Mouse (Mus musculus) liver, embryonic 11.5 days (tissue): ENCODE measurements at regions not wholly inside any gene's neighbourhood (a gene's known extent, or its start where the extent isn't known, plus 50 kb on each side); places are given as distances from the start of the nearest gene placed in this dataset.
A peak's percentile ranks its signal among the peaks of the same experiment; 100 is the strongest.

ENCODE experiments used
- ATAC-seq: fragments of 200-750 bp; cut with Nextera tagmentation; replicated peaks from 2 replicates; pipeline ENCODE4 v1.8.0; 2017; ENCODE audit warnings: moderate number of reproducible peaks, mild to moderate bottlenecking, moderate TSS enrichment, moderate library complexity; ENCODE audit not compliant: low FRiP score
- DNase-seq: peaks from one replicate; pipeline ENCODE4 v3.0.0-alpha.2; 2017; ENCODE audit warnings: low spot score
- H3K27ac ChIP-seq: fragments of 300-500 bp; sonication (generic); 2 replicates; pipeline ENCODE4 v1.5.1; 2014; ENCODE audit warnings: mild to moderate bottlenecking, low read depth, low read length, control low read depth
- H3K27me3 ChIP-seq: fragments of 300-500 bp; sonication (generic); replicated peaks from 2 replicates; pipeline ENCODE4 v1.6.1; 2014; ENCODE audit warnings: low read length, mixed read lengths; ENCODE audit not compliant: control insufficient read depth, insufficient read depth
- H3K36me3 ChIP-seq: fragments of 300-500 bp; sonication (generic); 2 replicates; pipeline ENCODE4 v1.6.1; 2014; ENCODE audit warnings: mild to moderate bottlenecking, low read length, moderate library complexity, mixed read lengths; ENCODE audit not compliant: control insufficient read depth, insufficient read depth
- H3K4me1 ChIP-seq: fragments of 300-500 bp; sonication (generic); replicated peaks from 2 replicates; pipeline ENCODE4 v1.6.1; 2014; ENCODE audit warnings: low read length, mixed read lengths; ENCODE audit not compliant: control insufficient read depth, insufficient read depth
- H3K4me2 ChIP-seq: fragments of 300-500 bp; sonication (generic); 2 replicates; pipeline ENCODE4 v1.6.1; 2014; ENCODE audit warnings: mild to moderate bottlenecking, control low read depth, moderate library complexity
- H3K4me3 ChIP-seq: fragments of 300-500 bp; sonication (generic); 2 replicates; pipeline ENCODE4 v1.5.1; 2014; ENCODE audit warnings: low read depth, low read length, control low read depth
- H3K9ac ChIP-seq: fragments of 300-500 bp; sonication (generic); 2 replicates; pipeline ENCODE4 v1.6.1; 2014; ENCODE audit warnings: low read depth, low read length, control low read depth
- H3K9me3 ChIP-seq: fragments of 300-500 bp; sonication (generic); 2 replicates; pipeline ENCODE4 v1.6.1; 2016; ENCODE audit warnings: low read length, inconsistent platforms, mixed read lengths; ENCODE audit not compliant: control insufficient read depth
- WGBS: fragments of 180-500 bp; shearing (Covaris S2); extraction: QIAGEN DNeasy Blood & Tissue Kit; methylation state at CpG from one replicate; pipeline ENCODE4 v1.1.7; 2014; 5-methylcytosine and 5-hydroxymethylcytosine counted together

- Histone ChIP-seq H3K9ac (no peak overlapping the region), H3K27ac (no peak overlapping the region), H3K4me3 (no peak overlapping the region), H3K4me2 (no peak overlapping the region), H3K9me3 (no peaks in the 10 kb centered on the region), H3K27me3 (no peaks in the 10 kb centered on the region), H3K36me3 (no peaks in the 10 kb centered on the region), H3K4me1 (no peaks in the 10 kb centered on the region)
- ATAC-seq (no peak), DNase-seq (no peak)
- 72% methylated on average over 6 of the region's 6 CpGs for WGBS
Observed at GRCm38 (mm10) chr3:51002662-51003061, 221.6 kb upstream of the Noct start.

- DNase-seq, result no peak
- H3K9ac ChIP-seq, result no peak overlapping the region
- no peak overlapping the region for H3K4me2 ChIP-seq
- no peaks in the 10 kb centered on the region for H3K9me3 ChIP-seq
- H3K27me3 ChIP-seq, result no peaks in the 10 kb centered on the region
- H3K4me3 ChIP-seq, result no peak overlapping the region
- H3K27ac ChIP-seq, result no peak overlapping the region
- ATAC-seq, result no peak
- 78% methylated on average over 8 of the region's 8 CpGs for WGBS
- H3K36me3 ChIP-seq, result no peaks in the 10 kb centered on the region
- no peaks in the 10 kb centered on the region for H3K4me1 ChIP-seq
Observed at GRCm38 (mm10) chr3:51003506-51004170, 220.6 kb upstream of the Noct start.

- Histone ChIP-seq H3K4me2 (no peak overlapping the region), H3K4me1 (no peaks in the 10 kb centered on the region), H3K9me3 (no peaks in the 10 kb centered on the region), H3K27ac (no peak overlapping the region), H3K9ac (no peak overlapping the region), H3K27me3 (no peaks in the 10 kb centered on the region), H3K36me3 (no peaks in the 10 kb centered on the region), H3K4me3 (no peak overlapping the region)
- DNase-seq, result no peak
- ATAC-seq, result no peak
- 71% methylated on average over 1 of the region's 1 CpGs for whole genome bisulfite sequencing
Observed at GRCm38 (mm10) chr3:51004216-51004615, 220.0 kb upstream of the Noct start.

- Histone ChIP-seq H3K27ac (no peak overlapping the region), H3K36me3 (no peaks in the 10 kb centered on the region), H3K4me1 (no peaks in the 10 kb centered on the region), H3K27me3 (no peaks in the 10 kb centered on the region), H3K9me3 (no peaks in the 10 kb centered on the region), H3K9ac (no peak overlapping the region), H3K4me3 (no peak overlapping the region), H3K4me2 (no peak overlapping the region)
- DNase-seq (no peak), ATAC-seq (no peak)
- WGBS, result 82% methylated on average over 5 of the region's 5 CpGs
Observed at GRCm38 (mm10) chr3:51009098-51009497, 215.1 kb upstream of the Noct start.

GRCm38 (mm10) chr3:51019650-51020346, 204.4 kb upstream of the Noct start:
- Histone ChIP-seq H3K4me3 (no peak overlapping the region), H3K9ac (no peak overlapping the region), H3K4me2 (peak overlapping the region; percentile 37), H3K27ac (no peak overlapping the region), H3K9me3 (no peaks in the 10 kb centered on the region), H3K36me3 (no peaks in the 10 kb centered on the region), H3K4me1 (no peaks in the 10 kb centered on the region), H3K27me3 (no peaks in the 10 kb centered on the region)
- ATAC-seq, result peak; percentile 41; the same call in 1 of the 2 replicates
- WGBS, result 76% methylated on average over 10 of the region's 10 CpGs
- no peak for DNase-seq

- Histone ChIP-seq H3K4me3 (no peak overlapping the region), H3K4me2 (no peak overlapping the region), H3K9ac (no peak overlapping the region), H3K9me3 (no peaks in the 10 kb centered on the region), H3K27ac (no peak overlapping the region), H3K36me3 (no peaks in the 10 kb centered on the region), H3K4me1 (no peaks in the 10 kb centered on the region), H3K27me3 (no peaks in the 10 kb centered on the region)
- DNase-seq, result no peak
- 56% methylated on average over 6 of the region's 6 CpGs for WGBS
- ATAC-seq, result no peak
Observed at GRCm38 (mm10) chr3:51024655-51025054, 199.6 kb upstream of the Noct start.

- H3K9me3 ChIP-seq, result no peaks in the 10 kb centered on the region
- WGBS, result 70% methylated on average over 8 of the region's 8 CpGs
- no peaks in the 10 kb centered on the region for H3K4me1 ChIP-seq
- ATAC-seq (no peak), DNase-seq (no peak)
- H3K4me3 ChIP-seq, result no peak overlapping the region
- no peak overlapping the region for H3K4me2 ChIP-seq
- H3K9ac ChIP-seq, result no peak overlapping the region
- no peak overlapping the region for H3K27ac ChIP-seq
- H3K36me3 ChIP-seq, result no peaks in the 10 kb centered on the region
- H3K27me3 ChIP-seq, result no peaks in the 10 kb centered on the region
Observed at GRCm38 (mm10) chr3:51031821-51032220, 192.4 kb upstream of the Noct start.

GRCm38 (mm10) chr3:51033292-51033691, 191.0 kb upstream of the Noct start:
- 73% methylated on average over 2 of the region's 2 CpGs for whole genome bisulfite sequencing
- H3K27ac ChIP-seq, result no peak overlapping the region
- no peaks in the 10 kb centered on the region for H3K27me3 ChIP-seq
- H3K9ac ChIP-seq, result no peak overlapping the region
- H3K4me1 ChIP-seq, result no peaks in the 10 kb centered on the region
- ATAC-seq (no peak), DNase-seq (no peak)
- H3K4me3 ChIP-seq, result no peak overlapping the region
- H3K9me3 ChIP-seq, result no peaks in the 10 kb centered on the region
- no peak overlapping the region for H3K4me2 ChIP-seq
- H3K36me3 ChIP-seq, result no peaks in the 10 kb centered on the region

- Histone ChIP-seq H3K4me1 (no peaks in the 10 kb centered on the region), H3K9ac (no peak overlapping the region), H3K27me3 (no peaks in the 10 kb centered on the region), H3K36me3 (no peaks in the 10 kb centered on the region), H3K9me3 (no peaks in the 10 kb centered on the region), H3K4me2 (no peak overlapping the region), H3K27ac (no peak overlapping the region), H3K4me3 (no peak overlapping the region)
- ATAC-seq (no peak), DNase-seq (no peak)
- 61% methylated on average over 17 of the region's 17 CpGs for WGBS
Observed at GRCm38 (mm10) chr3:51036700-51037306, 187.4 kb upstream of the Noct start.
